Mouse (Mus musculus) embryonic facial prominence, embryonic 14.5 days (tissue): ENCODE data around the gene Galt. TPM values are rescaled to one million over a fixed set of nuclear protein-coding genes. Genes with fewer than 3 reads are reported as not detected.

Experiments used
- ATAC-seq: fragments of 200-750 bp; cut with Nextera tagmentation; 2 replicates; pipeline ENCODE4 v1.8.0; 2017; ENCODE audit warnings: low read depth, moderate number of reproducible peaks, moderate TSS enrichment
- DNase-seq: peaks from one replicate; pipeline ENCODE4 v3.0.0-alpha.2; 2015; ENCODE audit warnings: low spot score
- H3K27ac ChIP-seq: fragments of 300-500 bp; sonication (generic); replicated peaks from 2 replicates; pipeline ENCODE4 v1.5.1; 2014; ENCODE audit warnings: low read depth, mild to moderate bottlenecking, low read length, moderate library complexity
- H3K27me3 ChIP-seq: fragments of 300-500 bp; sonication (generic); replicated peaks from 2 replicates; pipeline ENCODE4 v1.6.1; 2014; ENCODE audit warnings: low read length; ENCODE audit not compliant: control insufficient read depth, insufficient read depth
- H3K36me3 ChIP-seq: fragments of 300-500 bp; sonication (generic); 2 replicates; pipeline ENCODE4 v1.6.1; 2014; ENCODE audit warnings: low read length, mixed read lengths; ENCODE audit not compliant: control insufficient read depth, insufficient read depth
- H3K4me1 ChIP-seq: fragments of 300-500 bp; sonication (generic); 2 replicates; pipeline ENCODE4 v1.6.1; 2014; ENCODE audit warnings: antibody characterized with exemption, low read length; ENCODE audit not compliant: control insufficient read depth, insufficient read depth
- H3K4me2 ChIP-seq: fragments of 300-500 bp; sonication (generic); 2 replicates; pipeline ENCODE4 v1.6.1; 2014; ENCODE audit warnings: low read depth, mild to moderate bottlenecking, low read length, moderate library complexity, mixed read lengths
- H3K4me3 ChIP-seq: fragments of 300-500 bp; sonication (generic); 2 replicates; pipeline ENCODE4 v1.5.1; 2014; ENCODE audit warnings: low read depth, mild to moderate bottlenecking, low read length
- H3K9ac ChIP-seq: fragments of 300-500 bp; sonication (generic); 2 replicates; pipeline ENCODE4 v1.6.1; 2014; ENCODE audit warnings: low read depth, mild to moderate bottlenecking, low read length, moderate library complexity, mixed read lengths
- H3K9me3 ChIP-seq: fragments of 300-500 bp; sonication (generic); 2 replicates; pipeline ENCODE4 v1.6.1; 2016; ENCODE audit warnings: low read length; ENCODE audit not compliant: control insufficient read depth
- WGBS: fragments of 180-500 bp; shearing (Covaris S2); extraction: QIAGEN DNeasy Blood & Tissue Kit; methylation state at CpG from one replicate; pipeline ENCODE4 v1.1.7; 2014; 5-methylcytosine and 5-hydroxymethylcytosine counted together
- polyA plus RNA-seq: library from polyadenylated mRNA; unstranded; fragments of >200 nt; fragmentation: Nextera tagmentation; extraction: Ambion mirVana; gene quantifications from 2 replicates; pipeline ENCODE4 v1.2.1, GENCODE M21; 2014

The Galt gene
- polyA plus RNA-seq = 35.1 and 36.5 TPM in 2 replicates

GRCm38 (mm10) chr4:41754797-41755337 lies at the start of gene Galt:
Gene Galt (plus strand): TSS chr4:41755228.
- peak within 1 kb of the TSS; percentile 82 for H3K9ac ChIP-seq
- H3K36me3 ChIP-seq = 0 out of 2 replicates have a peak, but pooled peaks cover 6% of the 10 kb centered on the region
- H3K27me3 ChIP-seq = no peaks in the 10 kb centered on the region
- peak within 1 kb of the TSS; percentile 93 for H3K4me2 ChIP-seq
- DNase-seq (peak; percentile 61), ATAC-seq (peak; percentile 68)
- H3K27ac ChIP-seq = peak within 1 kb of the TSS; percentile 89
- no peaks in the 10 kb centered on the region for H3K9me3 ChIP-seq
- 14% methylated on average over 14 of the region's 14 CpGs for WGBS
- peaks cover 5% of the 10 kb centered on the region for H3K4me1 ChIP-seq
- H3K4me3 ChIP-seq = peak within 1 kb of the TSS; percentile 79

GRCm38 (mm10) chr4:41705922-41706754 lies 48.9 kb upstream of the Galt start:
- DNase-seq (no peak), ATAC-seq (no peak)
- Histone ChIP-seq H3K4me2 (no peak overlapping the region), H3K36me3 (0 out of 2 replicates have a peak, but pooled peaks cover 8% of the 10 kb centered on the region), H3K4me1 (peaks cover 17% of the 10 kb centered on the region; the same call in 1 of the 2 replicates), H3K27ac (no peak overlapping the region), H3K9me3 (no peaks in the 10 kb centered on the region), H3K27me3 (0 out of 2 replicates have a peak, but pooled peaks cover 6% of the 10 kb centered on the region), H3K4me3 (no peak overlapping the region), H3K9ac (no peak overlapping the region)
- 55% methylated on average over 19 of the region's 19 CpGs for WGBS

- ATAC-seq (peak; percentile 81), DNase-seq (peak; percentile 87)
- Histone ChIP-seq H3K36me3 (0 out of 2 replicates have a peak, but pooled peaks cover 8% of the 10 kb centered on the region), H3K27ac (no peak overlapping the region), H3K4me3 (no peak overlapping the region), H3K9me3 (no peaks in the 10 kb centered on the region), H3K4me1 (peaks cover 25% of the 10 kb centered on the region), H3K27me3 (0 out of 2 replicates have a peak, but pooled peaks cover 6% of the 10 kb centered on the region), H3K4me2 (peak overlapping the region; percentile 26), H3K9ac (no peak overlapping the region)
- WGBS = 5% methylated on average over 13 of the region's 13 CpGs
Observed at GRCm38 (mm10) chr4:41707011-41707535, 48.0 kb upstream of the Galt start.

- peak; percentile 27; the same call in 1 of the 2 replicates for ATAC-seq
- peak; percentile 80 for DNase-seq
- Histone ChIP-seq H3K36me3 (0 out of 2 replicates have a peak, but pooled peaks cover 8% of the 10 kb centered on the region), H3K27ac (no peak overlapping the region), H3K4me3 (no peak overlapping the region), H3K9ac (no peak overlapping the region), H3K9me3 (no peaks in the 10 kb centered on the region), H3K27me3 (0 out of 2 replicates have a peak, but pooled peaks cover 6% of the 10 kb centered on the region), H3K4me1 (peaks cover 30% of the 10 kb centered on the region), H3K4me2 (no peak overlapping the region)
- WGBS = 33% methylated on average over 8 of the region's 8 CpGs
Observed at GRCm38 (mm10) chr4:41708192-41708745, 46.8 kb upstream of the Galt start.

GRCm38 (mm10) chr4:41710229-41710628 lies 44.8 kb upstream of the Galt start:
- 66% methylated on average over 4 of the region's 4 CpGs for WGBS
- H3K9me3 ChIP-seq = no peaks in the 10 kb centered on the region
- no peak overlapping the region for H3K9ac ChIP-seq
- no peak overlapping the region for H3K27ac ChIP-seq
- H3K4me2 ChIP-seq = no peak overlapping the region
- DNase-seq (no peak), ATAC-seq (no peak)
- H3K4me3 ChIP-seq = no peak overlapping the region
- 0 out of 2 replicates have a peak, but pooled peaks cover 8% of the 10 kb centered on the region for H3K36me3 ChIP-seq
- 0 out of 2 replicates have a peak, but pooled peaks cover under 1% of the 10 kb centered on the region for H3K27me3 ChIP-seq
- H3K4me1 ChIP-seq = peaks cover 29% of the 10 kb centered on the region

GRCm38 (mm10) chr4:41711705-41712375 lies 43.2 kb upstream of the Galt start:
- no peaks in the 10 kb centered on the region for H3K27me3 ChIP-seq
- 0 out of 2 replicates have a peak overlapping the region, but pooled peaks have one; percentile 8 for H3K27ac ChIP-seq
- 0 out of 2 replicates have a peak, but pooled peaks cover 8% of the 10 kb centered on the region for H3K36me3 ChIP-seq
- peaks cover 21% of the 10 kb centered on the region for H3K4me1 ChIP-seq
- ATAC-seq = no peak
- whole genome bisulfite sequencing = 64% methylated on average over 16 of the region's 16 CpGs
- DNase-seq = no peak
- peak overlapping the region; percentile 89 for H3K9ac ChIP-seq
- H3K4me2 ChIP-seq = peak overlapping the region; percentile 78
- H3K9me3 ChIP-seq = no peaks in the 10 kb centered on the region
- H3K4me3 ChIP-seq = peak overlapping the region; percentile 70

- Histone ChIP-seq H3K4me2 (peak overlapping the region; percentile 78), H3K4me1 (peaks cover 17% of the 10 kb centered on the region), H3K27ac (peak overlapping the region; percentile 36), H3K27me3 (no peaks in the 10 kb centered on the region), H3K4me3 (peak overlapping the region; percentile 70), H3K9ac (peak overlapping the region; percentile 89), H3K36me3 (0 out of 2 replicates have a peak, but pooled peaks cover 12% of the 10 kb centered on the region), H3K9me3 (no peaks in the 10 kb centered on the region)
- peak; percentile 7; the same call in 1 of the 2 replicates for ATAC-seq
- WGBS = 40% methylated on average over 30 of the region's 31 CpGs
- no peak for DNase-seq
Observed at GRCm38 (mm10) chr4:41712421-41713196, 42.4 kb upstream of the Galt start.
